Mouse (Mus musculus): ENCODE data around the gene Igf2r. TPM values are rescaled to one million over a fixed set of nuclear protein-coding genes. Genes with fewer than 3 reads are reported as not detected.

Igf2r gene
- polyA plus RNA-seq, 1 experiment: 24.8 TPM

DNA sequence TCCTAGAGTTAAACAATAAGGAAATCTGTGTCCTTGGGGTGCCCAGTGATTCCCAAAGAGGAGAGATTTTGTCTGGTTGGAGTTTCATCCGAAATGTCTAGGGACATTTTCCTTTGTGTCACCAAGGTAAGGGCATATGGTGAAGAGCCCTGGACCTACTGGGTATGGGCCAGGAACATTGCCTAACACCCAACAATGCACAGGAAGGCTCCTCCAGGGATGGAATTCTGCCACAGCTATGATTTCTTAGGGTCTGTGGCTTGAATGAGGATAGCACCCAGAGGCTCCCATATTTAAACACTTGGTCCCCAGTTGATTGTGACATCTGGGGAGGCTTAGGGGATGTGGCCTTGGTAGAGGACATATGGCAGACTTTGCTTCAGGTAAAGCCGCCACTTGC is 6.1 kb downstream of the Igf2r start:
- TF ChIP-seq CTCF (conservative IDR thresholded peaks at IDR 0.05; ENCODE audit: insufficient read depth, insufficient read length, low read depth, low read length): no peak
- no peak for TF ChIP-seq POLR2A (IDR thresholded peaks at IDR 0.05; ENCODE audit: low read depth, low read length)
- peaks cover 17% of the 10 kb centered on the region for H3K4me1 ChIP-seq (ENCODE audit: control insufficient read depth, insufficient read depth, low read length)
- WGBS: 90% methylated on average over 2 of the region's 2 CpGs

GRCm38 (mm10) chr17:12760355-12761146 is 8.9 kb downstream of the Igf2r start:
- no peak overlapping the region for H3K27ac ChIP-seq (ENCODE audit: insufficient read depth, low read depth, low read length)
- peaks cover 20% of the 10 kb centered on the region for H3K4me1 ChIP-seq (ENCODE audit: control insufficient read depth, insufficient read depth, low read length)
- 83% methylated on average over 10 of the region's 10 CpGs for WGBS

More for the DNA sequence above, 6.1 kb downstream of the Igf2r start:
- Histone ChIP-seq H3K27ac (ENCODE audit: insufficient read depth, low read depth, low read length) (no peak overlapping the region), H3K36me3 (ENCODE audit: control insufficient read depth, insufficient read depth, low read length) (no peaks in the 10 kb centered on the region), H3K4me3 (ENCODE audit: insufficient read depth, low read depth, low read length) (no peak overlapping the region), H3K27me3 (replicated peaks; ENCODE audit: control insufficient read depth, insufficient read depth, low read length) (no peaks in the 10 kb centered on the region)
- no peak for DNase-seq

DNA sequence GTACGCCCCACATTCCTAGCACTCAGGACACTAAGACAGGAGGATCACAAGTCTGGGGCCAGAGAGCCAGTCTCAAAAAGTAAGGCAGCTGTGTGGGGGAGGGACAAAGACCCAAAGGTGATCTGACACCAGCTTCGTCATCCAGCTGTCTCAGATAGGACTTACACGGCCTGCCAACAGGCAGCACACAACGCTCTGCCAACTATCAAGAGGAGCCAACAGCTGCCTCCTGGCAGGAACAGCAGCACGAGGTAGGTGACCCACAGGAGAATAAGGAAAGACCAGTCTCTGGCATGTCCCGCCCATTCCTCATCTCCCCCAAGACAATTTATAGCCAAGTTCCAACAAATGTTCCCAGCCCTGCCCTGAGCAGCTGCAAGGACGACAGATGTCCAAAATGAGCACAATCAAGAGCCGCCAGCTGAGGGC is 9.8 kb downstream of the Igf2r start:
- H3K27ac ChIP-seq (ENCODE audit: insufficient read depth, low read depth, low read length): no peak overlapping the region
- WGBS: 42% methylated on average over 8 of the region's 8 CpGs
- no peak overlapping the region for H3K4me3 ChIP-seq (ENCODE audit: insufficient read depth, low read depth, low read length)
- H3K27me3 ChIP-seq (replicated peaks; ENCODE audit: control insufficient read depth, insufficient read depth, low read length): no peaks in the 10 kb centered on the region
- no peaks in the 10 kb centered on the region for H3K36me3 ChIP-seq (ENCODE audit: control insufficient read depth, insufficient read depth, low read length)
- no peak for TF ChIP-seq POLR2A (IDR thresholded peaks at IDR 0.05; ENCODE audit: low read depth, low read length)
- no peak for TF ChIP-seq CTCF (conservative IDR thresholded peaks at IDR 0.05; ENCODE audit: insufficient read depth, insufficient read length, low read depth, low read length)
- H3K4me1 ChIP-seq (ENCODE audit: control insufficient read depth, insufficient read depth, low read length): peaks cover 20% of the 10 kb centered on the region
- peak; percentile 45 for DNase-seq

More at GRCm38 (mm10) chr17:12760355-12761146, 8.9 kb downstream of the Igf2r start:
- no peak for TF ChIP-seq POLR2A (IDR thresholded peaks at IDR 0.05; ENCODE audit: low read depth, low read length)
- no peak for TF ChIP-seq CTCF (conservative IDR thresholded peaks at IDR 0.05; ENCODE audit: insufficient read depth, insufficient read length, low read depth, low read length)
- Histone ChIP-seq H3K4me3 (ENCODE audit: insufficient read depth, low read depth, low read length) (no peak overlapping the region), H3K36me3 (ENCODE audit: control insufficient read depth, insufficient read depth, low read length) (no peaks in the 10 kb centered on the region), H3K27me3 (replicated peaks; ENCODE audit: control insufficient read depth, insufficient read depth, low read length) (no peaks in the 10 kb centered on the region)
- DNase-seq: no peak

- TF ChIP-seq POLR2A (IDR thresholded peaks at IDR 0.05; ENCODE audit: low read depth, low read length): no peak
- 68% methylated on average over 12 of the region's 12 CpGs for WGBS
These were observed 10.6 kb downstream of the Igf2r start for GRCm38 (mm10) chr17:12758701-12759455.

DNA sequence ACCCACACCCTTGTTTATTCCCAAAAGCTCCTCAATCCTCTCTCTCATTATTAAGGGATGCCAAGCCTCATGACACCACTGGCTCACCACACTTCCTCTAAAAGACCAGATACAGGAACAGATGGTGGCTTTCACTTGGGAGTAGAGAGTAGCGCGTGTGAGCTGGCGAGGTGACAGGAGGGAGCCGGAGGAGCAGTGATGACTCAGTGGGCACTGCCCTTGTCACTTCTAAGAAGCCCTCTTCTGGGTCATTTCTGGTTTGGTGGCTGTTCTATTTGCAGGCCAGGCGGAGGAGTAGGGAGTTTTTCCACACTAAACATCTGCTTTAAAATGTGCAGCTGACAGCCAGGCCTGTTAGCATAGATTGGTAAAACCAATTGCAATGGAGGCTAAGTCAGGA is 11.5 kb downstream of the Igf2r start:
- Histone ChIP-seq H3K27me3 (replicated peaks; ENCODE audit: control insufficient read depth, insufficient read depth, low read length) (no peaks in the 10 kb centered on the region), H3K4me3 (ENCODE audit: insufficient read depth, low read depth, low read length) (no peak overlapping the region), H3K36me3 (ENCODE audit: control insufficient read depth, insufficient read depth, low read length) (no peaks in the 10 kb centered on the region), H3K4me1 (ENCODE audit: control insufficient read depth, insufficient read depth, low read length) (peaks cover 23% of the 10 kb centered on the region), H3K27ac (ENCODE audit: insufficient read depth, low read depth, low read length) (no peak overlapping the region)
- peak; percentile 54 for DNase-seq
- TF ChIP-seq CTCF (conservative IDR thresholded peaks at IDR 0.05; ENCODE audit: insufficient read depth, insufficient read length, low read depth, low read length): no peak
- no peak for TF ChIP-seq POLR2A (IDR thresholded peaks at IDR 0.05; ENCODE audit: low read depth, low read length)
- 64% methylated on average over 5 of the region's 5 CpGs for WGBS

More at GRCm38 (mm10) chr17:12758701-12759455, 10.6 kb downstream of the Igf2r start:
- Histone ChIP-seq H3K27ac (ENCODE audit: insufficient read depth, low read depth, low read length) (no peak overlapping the region), H3K27me3 (replicated peaks; ENCODE audit: control insufficient read depth, insufficient read depth, low read length) (no peaks in the 10 kb centered on the region), H3K4me3 (ENCODE audit: insufficient read depth, low read depth, low read length) (no peak overlapping the region), H3K36me3 (ENCODE audit: control insufficient read depth, insufficient read depth, low read length) (no peaks in the 10 kb centered on the region), H3K4me1 (ENCODE audit: control insufficient read depth, insufficient read depth, low read length) (peaks cover 20% of the 10 kb centered on the region)
- peak; percentile 19 for DNase-seq

DNA sequence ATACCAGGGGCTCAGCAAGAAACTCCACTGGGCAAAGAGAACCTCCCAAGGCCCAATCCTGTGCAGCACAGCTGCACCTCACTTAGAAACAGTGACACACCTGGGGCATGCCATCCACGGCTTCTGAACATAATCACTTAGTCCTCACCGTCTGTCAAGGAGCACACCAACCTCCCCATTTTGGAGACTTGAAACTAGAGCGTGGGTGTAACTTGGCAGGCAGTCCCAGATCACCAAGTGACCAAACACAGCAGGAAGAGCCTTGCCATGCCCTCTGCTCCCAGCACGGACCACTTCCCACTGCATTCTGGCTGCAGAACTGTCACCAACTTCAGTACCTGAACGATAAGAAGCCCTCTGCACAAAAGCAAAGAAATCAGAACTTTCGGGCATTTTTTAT is 12.3 kb downstream of the Igf2r start:
- DNase-seq: no peak
- TF ChIP-seq POLR2A (IDR thresholded peaks at IDR 0.05; ENCODE audit: low read depth, low read length): no peak
- Histone ChIP-seq H3K4me3 (ENCODE audit: insufficient read depth, low read depth, low read length) (no peak overlapping the region), H3K4me1 (ENCODE audit: control insufficient read depth, insufficient read depth, low read length) (peaks cover 28% of the 10 kb centered on the region), H3K36me3 (ENCODE audit: control insufficient read depth, insufficient read depth, low read length) (no peaks in the 10 kb centered on the region), H3K27me3 (replicated peaks; ENCODE audit: control insufficient read depth, insufficient read depth, low read length) (no peaks in the 10 kb centered on the region), H3K27ac (ENCODE audit: insufficient read depth, low read depth, low read length) (no peak overlapping the region)
- 60% methylated on average over 6 of the region's 6 CpGs for WGBS

DNA sequence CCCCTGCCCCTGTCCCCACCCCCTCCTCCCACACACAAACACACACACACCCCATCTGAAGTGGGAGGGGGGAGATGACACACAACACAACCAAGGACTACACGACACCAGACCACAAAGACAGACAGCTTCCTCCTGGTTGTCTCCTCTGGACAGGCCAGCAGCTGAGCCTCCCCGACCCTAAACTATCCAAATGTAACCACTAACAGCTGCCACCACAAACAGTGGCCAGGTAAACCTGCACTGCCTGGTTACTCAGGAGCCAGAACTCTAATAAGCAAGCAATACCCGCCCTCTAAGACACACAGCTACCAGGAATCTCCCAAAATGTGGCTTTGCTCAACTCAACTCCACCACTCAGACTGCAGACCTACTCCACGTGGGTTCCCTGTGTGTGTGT is 13.5 kb downstream of the Igf2r start:
- Histone ChIP-seq H3K4me3 (ENCODE audit: insufficient read depth, low read depth, low read length) (no peak overlapping the region), H3K36me3 (ENCODE audit: control insufficient read depth, insufficient read depth, low read length) (no peaks in the 10 kb centered on the region), H3K27me3 (replicated peaks; ENCODE audit: control insufficient read depth, insufficient read depth, low read length) (no peaks in the 10 kb centered on the region), H3K4me1 (ENCODE audit: control insufficient read depth, insufficient read depth, low read length) (peaks cover 28% of the 10 kb centered on the region), H3K27ac (ENCODE audit: insufficient read depth, low read depth, low read length) (no peak overlapping the region)
- TF ChIP-seq POLR2A (IDR thresholded peaks at IDR 0.05; ENCODE audit: low read depth, low read length) (no peak), CTCF (conservative IDR thresholded peaks at IDR 0.05; ENCODE audit: insufficient read depth, insufficient read length, low read depth, low read length) (no peak)
- whole genome bisulfite sequencing: 62% methylated on average over 4 of the region's 4 CpGs
- DNase-seq: no peak
